Mouse (Mus musculus) heart, embryonic 13.5 days (tissue): Measurements from ENCODE around the gene Selenbp1. TPM values are rescaled to one million over a fixed set of nuclear protein-coding genes. Genes with fewer than 3 reads are reported as not detected.

ENCODE experiments used
- ATAC-seq: fragments of 200-750 bp; cut with Nextera tagmentation; 2 replicates; pipeline ENCODE4 v1.8.0; 2017; ENCODE audit warnings: moderate TSS enrichment; ENCODE audit not compliant: insufficient number of reproducible peaks, low FRiP score, low TSS enrichment; ENCODE audit errors: extremely low read depth
- H3K27ac ChIP-seq: fragments of 300-500 bp; sonication (generic); replicated peaks from 2 replicates; pipeline ENCODE4 v1.5.1; 2015; ENCODE audit warnings: moderate library complexity, mild to moderate bottlenecking, inconsistent platforms
- H3K27me3 ChIP-seq: fragments of 300-500 bp; sonication (generic); replicated peaks from 2 replicates; pipeline ENCODE4 v1.6.1; 2015; ENCODE audit warnings: mild to moderate bottlenecking, inconsistent platforms
- H3K36me3 ChIP-seq: fragments of 300-500 bp; sonication (generic); 2 replicates; pipeline ENCODE4 v1.6.1; 2015; ENCODE audit warnings: mild to moderate bottlenecking, inconsistent platforms
- H3K4me1 ChIP-seq: fragments of 300-500 bp; sonication (generic); 2 replicates; pipeline ENCODE4 v1.6.1; 2015; ENCODE audit warnings: inconsistent platforms
- H3K4me2 ChIP-seq: fragments of 300-500 bp; sonication (generic); 2 replicates; pipeline ENCODE4 v1.6.1; 2015; ENCODE audit warnings: inconsistent platforms, mild to moderate bottlenecking, moderate library complexity
- H3K4me3 ChIP-seq: fragments of 300-500 bp; sonication (generic); 2 replicates; pipeline ENCODE4 v1.5.1; 2015; ENCODE audit warnings: moderate library complexity, mild to moderate bottlenecking, inconsistent platforms
- H3K9ac ChIP-seq: fragments of 300-500 bp; sonication (generic); 2 replicates; pipeline ENCODE4 v1.6.1; 2015; ENCODE audit warnings: inconsistent platforms, mild to moderate bottlenecking, moderate library complexity
- H3K9me3 ChIP-seq: fragments of 300-500 bp; sonication (generic); 2 replicates; pipeline ENCODE4 v1.6.1; 2016; ENCODE audit warnings: inconsistent platforms
- WGBS: fragments of 180-500 bp; shearing (Covaris S2); methylation state at CpG from one replicate; pipeline ENCODE4 v1.1.7; 2015; ENCODE audit warnings: mixed read lengths; 5-methylcytosine and 5-hydroxymethylcytosine counted together
- polyA plus RNA-seq: library from polyadenylated mRNA; unstranded; fragments of >200 nt; fragmentation: Nextera tagmentation; extraction: Ambion mirVana; gene quantifications from 2 replicates; pipeline ENCODE4 v1.2.1, GENCODE M21; 2015

Selenbp1 gene
- polyA plus RNA-seq, 1 experiment from 2014 or later: 50.9 TPM

GRCm38 (mm10) chr3:94953764-94954616, 21.1 kb downstream of the Selenbp1 start, which contains the start of gene Rfx5:
Rfx5 (plus strand) TSS chr3:94954075.
- Histone ChIP-seq H3K4me1 (peaks cover 29% of the 10 kb centered on the region), H3K27ac (peak within 1 kb of the TSS; percentile 88), H3K4me3 (peak within 1 kb of the TSS; percentile 88), H3K36me3 (peaks cover 37% of the 10 kb centered on the region), H3K9ac (peak within 1 kb of the TSS; percentile 95), H3K4me2 (peak within 1 kb of the TSS; percentile 76), H3K27me3 (no peaks in the 10 kb centered on the region), H3K9me3 (no peaks in the 10 kb centered on the region)
- under 1% methylated on average over 50 of the region's 50 CpGs for WGBS
- peak; percentile 87 for ATAC-seq

DNA sequence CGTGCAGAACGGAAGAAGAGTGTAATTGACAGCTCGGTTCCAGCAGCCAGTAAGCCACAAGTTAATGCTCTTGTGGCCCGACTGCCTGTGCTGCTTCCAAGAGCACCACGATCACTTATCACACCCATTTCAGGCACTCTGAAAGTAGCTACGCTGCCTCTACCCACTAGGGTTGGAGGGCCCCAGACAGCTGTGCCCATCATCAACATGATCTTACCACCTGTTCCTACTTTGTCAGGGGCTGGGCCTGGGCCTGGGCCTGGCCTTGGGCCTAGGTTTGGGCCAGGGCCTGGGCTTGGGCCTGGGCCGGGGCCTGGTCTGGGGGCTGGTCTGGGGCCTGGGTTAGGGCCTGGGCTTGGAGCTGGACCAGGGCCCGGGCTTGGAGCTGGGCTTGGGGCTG, 25.4 kb downstream of the Selenbp1 start:
- Histone ChIP-seq H3K4me1 (peaks cover 33% of the 10 kb centered on the region), H3K36me3 (peaks cover 41% of the 10 kb centered on the region), H3K27me3 (no peaks in the 10 kb centered on the region), H3K9ac (0 out of 2 replicates have a peak overlapping the region, but pooled peaks have one; percentile 35), H3K9me3 (no peaks in the 10 kb centered on the region), H3K4me3 (no peak overlapping the region), H3K4me2 (no peak overlapping the region), H3K27ac (no peak overlapping the region)
- WGBS: 73% methylated on average over 8 of the region's 8 CpGs
- ATAC-seq: no peak

- ATAC-seq: no peak
- Histone ChIP-seq H3K4me2 (no peak overlapping the region), H3K4me3 (no peak overlapping the region), H3K9me3 (no peaks in the 10 kb centered on the region), H3K9ac (no peak overlapping the region), H3K27me3 (no peaks in the 10 kb centered on the region), H3K27ac (no peak overlapping the region), H3K4me1 (peaks cover 28% of the 10 kb centered on the region), H3K36me3 (peaks cover 41% of the 10 kb centered on the region)
- WGBS: 39% methylated on average over 8 of the region's 8 CpGs
These were observed 27.0 kb downstream of the Selenbp1 start for GRCm38 (mm10) chr3:94959871-94960270.

- H3K27me3 ChIP-seq: no peaks in the 10 kb centered on the region
- no peaks in the 10 kb centered on the region for H3K9me3 ChIP-seq
- no peak overlapping the region for H3K9ac ChIP-seq
- H3K36me3 ChIP-seq: peaks cover 41% of the 10 kb centered on the region
- peaks cover 24% of the 10 kb centered on the region for H3K4me1 ChIP-seq
- H3K4me3 ChIP-seq: no peak overlapping the region
- no peak overlapping the region for H3K4me2 ChIP-seq
- no peak overlapping the region for H3K27ac ChIP-seq
- no peak for ATAC-seq
- 50% methylated on average over 5 of the region's 5 CpGs for WGBS
These were observed 27.5 kb downstream of the Selenbp1 start for GRCm38 (mm10) chr3:94960322-94960721.

DNA sequence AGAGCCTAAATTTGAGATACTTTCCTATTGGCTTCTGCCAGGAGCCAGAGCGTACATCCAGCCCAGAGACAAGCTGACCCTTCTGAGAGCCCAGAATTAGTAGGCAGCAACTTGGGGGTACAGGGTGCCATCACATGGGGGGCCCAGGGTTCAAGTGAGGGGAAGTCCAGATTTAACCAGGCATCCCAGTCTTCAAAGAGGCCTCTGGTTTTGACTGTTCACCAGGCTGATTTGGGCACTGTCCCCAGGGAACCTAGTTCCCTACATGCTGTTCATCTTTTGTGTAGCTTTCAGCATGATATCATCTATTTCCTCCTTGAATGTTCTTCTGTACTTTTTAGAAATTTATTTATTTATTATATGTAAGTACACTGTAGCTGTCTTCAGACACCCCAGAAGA, 32.1 kb downstream of the Selenbp1 start:
- H3K4me1 ChIP-seq: 0 out of 2 replicates have a peak, but pooled peaks cover 3% of the 10 kb centered on the region
- H3K27ac ChIP-seq: no peak overlapping the region
- WGBS: 90% methylated on average over 1 of the region's 1 CpGs
- no peak overlapping the region for H3K9ac ChIP-seq
- H3K27me3 ChIP-seq: no peaks in the 10 kb centered on the region
- H3K36me3 ChIP-seq: no peaks in the 10 kb centered on the region
- no peak overlapping the region for H3K4me2 ChIP-seq
- no peaks in the 10 kb centered on the region for H3K9me3 ChIP-seq
- H3K4me3 ChIP-seq: no peak overlapping the region
- ATAC-seq: no peak

DNA sequence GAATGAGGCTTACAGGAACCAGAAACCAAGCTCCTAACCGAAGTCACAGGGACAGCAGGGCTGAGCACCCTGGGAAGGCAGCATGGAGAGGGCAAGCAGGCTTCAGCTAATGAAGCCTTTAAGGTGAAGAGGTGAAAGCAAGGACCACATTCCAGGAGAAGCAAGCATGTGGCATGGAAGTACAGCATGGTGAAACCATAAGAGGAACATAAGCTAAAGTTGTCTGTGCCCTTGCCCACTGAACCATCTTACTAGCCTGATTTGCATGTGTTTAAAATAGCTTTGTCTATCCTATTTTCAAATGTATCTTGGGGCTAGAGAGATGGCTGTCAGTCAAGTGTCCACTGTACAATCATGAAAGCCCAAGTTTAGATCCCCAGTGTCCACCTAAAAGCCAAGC, 33.0 kb downstream of the Selenbp1 start:
- ATAC-seq: no peak

DNA sequence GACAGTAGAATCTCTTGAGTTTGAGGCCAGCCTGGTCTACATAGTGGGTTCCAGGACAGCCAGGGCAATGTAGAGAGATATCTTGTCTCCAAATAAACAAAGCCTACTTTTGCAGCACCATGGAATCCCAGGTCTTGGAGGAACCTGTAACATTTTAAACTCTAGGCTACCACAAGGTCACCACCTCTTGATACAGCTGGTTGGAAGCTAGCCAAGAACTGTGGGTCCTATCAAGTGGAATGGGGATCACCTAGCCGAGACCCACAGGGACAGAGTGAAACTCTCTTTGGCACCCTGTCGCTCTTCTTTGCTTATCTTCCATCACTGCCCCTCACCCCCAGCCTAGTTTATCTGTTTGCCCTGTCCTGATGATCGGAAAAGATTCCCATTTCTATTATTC, 39.7 kb downstream of the Selenbp1 start:
- Histone ChIP-seq H3K36me3 (peaks cover 8% of the 10 kb centered on the region), H3K4me1 (peaks cover 19% of the 10 kb centered on the region), H3K27ac (no peak overlapping the region), H3K27me3 (no peaks in the 10 kb centered on the region), H3K4me3 (no peak overlapping the region), H3K9ac (no peak overlapping the region), H3K9me3 (no peaks in the 10 kb centered on the region), H3K4me2 (no peak overlapping the region)
- no peak for ATAC-seq
- 56% methylated on average over 3 of the region's 3 CpGs for WGBS

More for the DNA sequence above, 33.0 kb downstream of the Selenbp1 start:
- no peaks in the 10 kb centered on the region for H3K4me1 ChIP-seq
- WGBS: 74% methylated on average over 1 of the region's 1 CpGs
- H3K27ac ChIP-seq: no peak overlapping the region
- no peak overlapping the region for H3K4me3 ChIP-seq
- H3K9me3 ChIP-seq: no peaks in the 10 kb centered on the region
- H3K27me3 ChIP-seq: no peaks in the 10 kb centered on the region
- H3K9ac ChIP-seq: no peak overlapping the region
- H3K4me2 ChIP-seq: no peak overlapping the region
- no peaks in the 10 kb centered on the region for H3K36me3 ChIP-seq

GRCm38 (mm10) chr3:94973620-94974019, 40.8 kb downstream of the Selenbp1 start:
- peak overlapping the region; percentile 81; the same call in 1 of the 2 replicates for H3K4me3 ChIP-seq
- H3K27me3 ChIP-seq: no peaks in the 10 kb centered on the region
- H3K4me1 ChIP-seq: peaks cover 19% of the 10 kb centered on the region
- peak overlapping the region; percentile 81 for H3K4me2 ChIP-seq
- H3K9ac ChIP-seq: peak overlapping the region; percentile 92
- H3K27ac ChIP-seq: peak overlapping the region; percentile 87; the same call in 1 of the 2 replicates
- H3K36me3 ChIP-seq: peaks cover 18% of the 10 kb centered on the region
- no peaks in the 10 kb centered on the region for H3K9me3 ChIP-seq
- no peak for ATAC-seq
- 83% methylated on average over 5 of the region's 5 CpGs for WGBS

DNA sequence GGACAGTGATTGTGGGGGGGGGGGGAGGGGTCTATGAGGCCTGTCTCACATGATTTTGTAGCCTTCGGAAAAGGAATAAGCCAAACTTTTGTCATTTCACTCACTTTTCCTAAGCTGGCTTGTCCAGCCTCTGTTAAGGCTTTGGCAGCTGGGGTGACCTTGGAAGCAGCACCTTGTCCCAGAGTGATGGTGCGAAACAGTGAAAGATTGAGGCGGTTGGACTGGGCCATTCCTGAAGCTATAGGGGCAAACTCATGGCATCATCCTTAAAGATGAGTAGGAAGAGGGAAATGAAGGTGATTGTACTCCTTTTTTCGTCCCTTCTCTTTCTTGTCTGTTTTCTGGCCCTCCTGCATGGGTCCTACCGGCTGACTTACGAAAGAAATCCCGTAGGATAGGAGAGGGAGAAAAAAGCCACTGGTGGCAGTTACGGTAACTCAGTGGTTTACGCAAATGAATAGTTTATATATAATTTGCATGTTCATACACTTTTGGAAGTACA, 41.2 kb downstream of the Selenbp1 start:
- peak overlapping the region; percentile 87 for H3K27ac ChIP-seq
- H3K4me1 ChIP-seq: peaks cover 19% of the 10 kb centered on the region
- H3K9me3 ChIP-seq: no peaks in the 10 kb centered on the region
- no peak for ATAC-seq
- 17% methylated on average over 9 of the region's 9 CpGs for WGBS
- H3K9ac ChIP-seq: peak overlapping the region; percentile 92
- H3K4me3 ChIP-seq: peak overlapping the region; percentile 81
- peaks cover 23% of the 10 kb centered on the region for H3K36me3 ChIP-seq
- H3K4me2 ChIP-seq: peak overlapping the region; percentile 81
- H3K27me3 ChIP-seq: no peaks in the 10 kb centered on the region

GRCm38 (mm10) chr3:94974528-94975422, 41.9 kb downstream of the Selenbp1 start, which contains the start of gene Pi4kb:
Pi4kb (plus strand) TSS chr3:94974731.
- ATAC-seq: peak; percentile 83
- Histone ChIP-seq H3K27ac (peak within 1 kb of the TSS; percentile 87), H3K36me3 (peaks cover 27% of the 10 kb centered on the region), H3K9ac (peak within 1 kb of the TSS; percentile 92), H3K4me2 (peak within 1 kb of the TSS; percentile 81), H3K4me1 (peaks cover 19% of the 10 kb centered on the region), H3K27me3 (no peaks in the 10 kb centered on the region), H3K9me3 (no peaks in the 10 kb centered on the region), H3K4me3 (peak within 1 kb of the TSS; percentile 81)
- under 1% methylated on average over 56 of the region's 57 CpGs for WGBS

- no peak for ATAC-seq
- H3K4me1 ChIP-seq: peaks cover 44% of the 10 kb centered on the region
- peaks cover 58% of the 10 kb centered on the region for H3K36me3 ChIP-seq
- H3K27me3 ChIP-seq: no peaks in the 10 kb centered on the region
- no peak overlapping the region for H3K4me2 ChIP-seq
- H3K27ac ChIP-seq: no peak overlapping the region
- no peak overlapping the region for H3K4me3 ChIP-seq
- WGBS: 87% methylated on average over 11 of the region's 11 CpGs
- H3K9ac ChIP-seq: no peak overlapping the region
- no peaks in the 10 kb centered on the region for H3K9me3 ChIP-seq
These were observed 51.5 kb downstream of the Selenbp1 start for GRCm38 (mm10) chr3:94984312-94984711.
